Mouse (Mus musculus) kidney, postnatal 0 days (tissue): ENCODE measurements around the gene Ly75. TPM values are rescaled to one million over a fixed set of nuclear protein-coding genes. Genes with fewer than 3 reads are reported as not detected.

Source experiments
- ATAC-seq: fragments of 200-750 bp; cut with Nextera tagmentation; replicated peaks from 2 replicates; pipeline ENCODE4 v1.8.0; 2017; ENCODE audit warnings: low read depth, moderate number of reproducible peaks, moderate TSS enrichment, moderate library complexity; ENCODE audit not compliant: low FRiP score
- DNase-seq: peaks from one replicate; pipeline ENCODE4 v3.0.0-alpha.2; 2016; ENCODE audit warnings: low spot score
- H3K27ac ChIP-seq: fragments of 300-500 bp; sonication (generic); 2 replicates; pipeline ENCODE4 v1.5.1; 2014; ENCODE audit warnings: mild to moderate bottlenecking
- H3K27me3 ChIP-seq: fragments of 300-500 bp; sonication (generic); 2 replicates; pipeline ENCODE4 v1.6.1; 2014; ENCODE audit warnings: low read length, mixed read lengths; ENCODE audit not compliant: insufficient read depth
- H3K36me3 ChIP-seq: fragments of 300-500 bp; sonication (generic); 2 replicates; pipeline ENCODE4 v1.6.1; 2014; ENCODE audit warnings: low read length, mixed read lengths; ENCODE audit not compliant: insufficient read depth
- H3K4me1 ChIP-seq: fragments of 300-500 bp; sonication (generic); replicated peaks from 2 replicates; pipeline ENCODE4 v1.6.1; 2014; ENCODE audit warnings: antibody characterized with exemption, low read length, mixed read lengths; ENCODE audit not compliant: insufficient read depth
- H3K4me2 ChIP-seq: fragments of 300-500 bp; sonication (generic); 2 replicates; pipeline ENCODE4 v1.6.1; 2014; ENCODE audit warnings: mild to moderate bottlenecking, low read length, moderate library complexity, mixed read lengths
- H3K4me3 ChIP-seq: fragments of 300-500 bp; sonication (generic); replicated peaks from 2 replicates; pipeline ENCODE4 v1.5.1; 2014; ENCODE audit warnings: low read depth, low read length
- H3K9ac ChIP-seq: fragments of 300-500 bp; sonication (generic); 2 replicates; pipeline ENCODE4 v1.6.1; 2014; ENCODE audit warnings: low read depth, low read length
- H3K9me3 ChIP-seq: fragments of 300-500 bp; sonication (generic); replicated peaks from 2 replicates; pipeline ENCODE4 v1.6.1; 2016; ENCODE audit warnings: low read length, inconsistent platforms, mixed read lengths
- CTCF ChIP-seq: IDR thresholded peaks from 2 replicates; pipeline ENCODE4 v1.5.1; 2016; ENCODE audit warnings: antibody characterized with exemption, low read depth, mild to moderate bottlenecking, moderate library complexity
- WGBS: fragments of 180-500 bp; shearing (Covaris S2); extraction: QIAGEN DNeasy Blood & Tissue Kit; methylation state at CpG from one replicate; pipeline ENCODE4 v1.1.7; 2014; 5-methylcytosine and 5-hydroxymethylcytosine counted together
- polyA plus RNA-seq: library from polyadenylated mRNA; unstranded; fragments of >200 nt; fragmentation: Nextera tagmentation; extraction: Ambion mirVana; gene quantifications from 2 replicates; pipeline ENCODE4 v1.2.1, GENCODE M21; 2015

The Ly75 gene
- polyA plus RNA-seq, 1 experiment from 2014 or later, result 1.4 TPM

- no peaks in the 10 kb centered on the region for H3K36me3 ChIP-seq
- H3K4me1 ChIP-seq, result no peaks in the 10 kb centered on the region
- H3K9ac ChIP-seq, result no peak overlapping the region
- TF ChIP-seq CTCF, result no peak
- H3K9me3 ChIP-seq, result no peaks in the 10 kb centered on the region
- ATAC-seq (no peak), DNase-seq (no peak)
- H3K27me3 ChIP-seq, result no peaks in the 10 kb centered on the region
- WGBS, result 53% methylated on average over 5 of the region's 5 CpGs
- H3K4me2 ChIP-seq, result no peak overlapping the region
- no peak overlapping the region for H3K4me3 ChIP-seq
- H3K27ac ChIP-seq, result no peak overlapping the region
These were observed 30.8 kb downstream of the Ly75 start for GRCm38 (mm10) chr2:60352296-60352695.

GRCm38 (mm10) chr2:60351781-60352180, 31.3 kb downstream of the Ly75 start:
- Histone ChIP-seq H3K4me2 (no peak overlapping the region), H3K9me3 (no peaks in the 10 kb centered on the region), H3K27me3 (no peaks in the 10 kb centered on the region), H3K27ac (no peak overlapping the region), H3K4me3 (no peak overlapping the region), H3K9ac (no peak overlapping the region), H3K36me3 (no peaks in the 10 kb centered on the region), H3K4me1 (no peaks in the 10 kb centered on the region)
- WGBS, result 41% methylated on average over 8 of the region's 8 CpGs
- TF ChIP-seq CTCF, result no peak
- ATAC-seq, result no peak
- peak; percentile 42 for DNase-seq

GRCm38 (mm10) chr2:60347875-60348274, 35.2 kb downstream of the Ly75 start:
- no peak for DNase-seq
- H3K4me1 ChIP-seq, result no peaks in the 10 kb centered on the region
- no peak for ATAC-seq
- WGBS, result 84% methylated on average over 7 of the region's 7 CpGs
- no peaks in the 10 kb centered on the region for H3K9me3 ChIP-seq
- no peaks in the 10 kb centered on the region for H3K36me3 ChIP-seq
- no peak overlapping the region for H3K4me3 ChIP-seq
- no peak for TF ChIP-seq CTCF
- no peaks in the 10 kb centered on the region for H3K27me3 ChIP-seq
- no peak overlapping the region for H3K4me2 ChIP-seq
- no peak overlapping the region for H3K9ac ChIP-seq
- no peak overlapping the region for H3K27ac ChIP-seq

DNA sequence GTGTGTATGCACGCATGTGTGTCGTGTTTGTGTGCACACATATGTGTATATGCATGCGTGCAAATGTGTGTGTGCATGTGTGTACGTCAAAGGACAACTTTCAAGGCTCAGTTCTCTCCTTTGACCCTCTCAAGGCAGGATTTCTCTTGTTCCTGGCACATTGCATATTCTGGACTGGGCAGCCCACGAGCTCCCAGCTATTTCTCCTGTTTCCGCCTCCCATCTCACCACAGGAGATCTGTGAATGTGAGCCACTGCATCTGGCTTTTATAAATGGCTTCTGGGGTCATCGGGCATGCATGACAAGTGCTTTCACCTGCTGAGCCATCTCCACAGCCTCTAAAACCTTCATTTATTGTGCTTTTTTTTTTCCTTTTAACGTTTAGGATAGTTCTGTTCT, 36.6 kb downstream of the Ly75 start:
- no peak overlapping the region for H3K4me3 ChIP-seq
- TF ChIP-seq CTCF, result no peak
- no peak overlapping the region for H3K4me2 ChIP-seq
- DNase-seq, result no peak
- H3K27ac ChIP-seq, result no peak overlapping the region
- H3K36me3 ChIP-seq, result no peaks in the 10 kb centered on the region
- H3K9me3 ChIP-seq, result no peaks in the 10 kb centered on the region
- H3K4me1 ChIP-seq, result no peaks in the 10 kb centered on the region
- ATAC-seq, result no peak
- WGBS, result 70% methylated on average over 8 of the region's 8 CpGs
- H3K9ac ChIP-seq, result no peak overlapping the region
- H3K27me3 ChIP-seq, result no peaks in the 10 kb centered on the region

DNA sequence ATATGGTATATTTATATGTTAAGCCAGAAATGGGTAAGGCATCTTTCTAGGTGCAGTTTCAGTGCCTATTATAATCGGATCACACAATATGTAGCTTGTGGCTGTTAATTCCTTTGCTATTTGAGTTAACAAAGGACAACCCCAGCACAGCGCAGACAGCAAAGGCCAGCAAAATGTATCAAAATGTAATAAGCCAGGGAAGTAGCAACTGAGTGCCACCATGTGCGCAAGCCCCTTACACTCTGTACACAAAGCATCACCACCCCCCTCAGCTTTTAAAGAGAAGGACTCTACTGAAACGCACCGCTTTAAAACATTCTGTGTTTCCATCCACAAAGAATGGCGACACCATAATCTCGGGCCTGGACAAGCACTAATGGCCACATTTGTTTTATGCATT, 37.4 kb downstream of the Ly75 start:
- H3K9me3 ChIP-seq, result no peaks in the 10 kb centered on the region
- 90% methylated on average over 7 of the region's 7 CpGs for WGBS
- no peak overlapping the region for H3K27ac ChIP-seq
- no peak for DNase-seq
- H3K4me2 ChIP-seq, result no peak overlapping the region
- H3K4me3 ChIP-seq, result no peak overlapping the region
- H3K27me3 ChIP-seq, result no peaks in the 10 kb centered on the region
- TF ChIP-seq CTCF, result no peak
- H3K36me3 ChIP-seq, result no peaks in the 10 kb centered on the region
- H3K9ac ChIP-seq, result no peak overlapping the region
- no peaks in the 10 kb centered on the region for H3K4me1 ChIP-seq
- ATAC-seq, result no peak

- H3K4me2 ChIP-seq, result no peak overlapping the region
- no peak overlapping the region for H3K4me3 ChIP-seq
- no peaks in the 10 kb centered on the region for H3K4me1 ChIP-seq
- no peak for ATAC-seq
- no peaks in the 10 kb centered on the region for H3K36me3 ChIP-seq
- DNase-seq, result no peak
- H3K27ac ChIP-seq, result no peak overlapping the region
- WGBS, result 71% methylated on average over 11 of the region's 11 CpGs
- no peaks in the 10 kb centered on the region for H3K9me3 ChIP-seq
- H3K27me3 ChIP-seq, result no peaks in the 10 kb centered on the region
- no peak overlapping the region for H3K9ac ChIP-seq
- no peak for TF ChIP-seq CTCF
These were observed 39.4 kb downstream of the Ly75 start for GRCm38 (mm10) chr2:60343607-60344289.
